Mouse (Mus musculus): ENCODE results near the gene Rasgef1a. TPM values are rescaled to one million over a fixed set of nuclear protein-coding genes. Genes with fewer than 3 reads are reported as not detected.

Gene Rasgef1a
- polyA plus RNA-seq (2012; ENCODE audit: low replicate concordance), result 0.66 and 1.2 TPM in 2 replicates

GRCm38 (mm10) chr6:118010756-118011615 is at the start of gene Rasgef1a:
Rasgef1a (plus strand) TSS chr6:118011438.

GRCm38 (mm10) chr6:118138731-118139709 is 127.8 kb downstream of the Rasgef1a start, which contains the start of gene Csgalnact2:
Csgalnact2 (minus strand) TSS chr6:118139140.

Other genes with a start within 250 kb of the Rasgef1a start
- 4.5 and 10.2 TPM in 2 replicates for gene Zfp637, start 170.3 kb upstream of the Rasgef1a start, polyA plus RNA-seq (2012; ENCODE audit: low replicate concordance)
- 0.31 and 2.1 TPM in 2 replicates for gene Zfp239, start 149.3 kb upstream of the Rasgef1a start, polyA plus RNA-seq (2012; ENCODE audit: low replicate concordance)
- gene Hnrnpf, start 111.1 kb upstream of the Rasgef1a start, polyA plus RNA-seq (2012; ENCODE audit: low replicate concordance), result 123 and 162 TPM in 2 replicates
- gene Fxyd4, start 73.7 kb upstream of the Rasgef1a start, polyA plus RNA-seq (2012; ENCODE audit: low replicate concordance), result not detected in 2 replicates
- 4.1 and 14.1 TPM in 2 replicates for gene Csgalnact2, start 127.7 kb downstream of the Rasgef1a start, polyA plus RNA-seq (2012; ENCODE audit: low replicate concordance)
- 0.44 and 0.74 TPM in 2 replicates for gene Ret, start 186.3 kb downstream of the Rasgef1a start, polyA plus RNA-seq (2012; ENCODE audit: low replicate concordance)